Mouse (Mus musculus) midbrain, embryonic 13.5 days (tissue): Measurements from ENCODE around the gene Cyp4a14. TPM values are rescaled to one million over a fixed set of nuclear protein-coding genes. Genes with fewer than 3 reads are reported as not detected.

Source experiments
- polyA plus RNA-seq: library from polyadenylated mRNA; unstranded; fragments of >200 nt; fragmentation: Nextera tagmentation; extraction: Ambion mirVana; gene quantifications from 2 replicates; pipeline ENCODE4 v1.2.1, GENCODE M21; 2015

The Cyp4a14 gene
- polyA plus RNA-seq, 1 experiment from 2014 or later = not detected

Other genes starting within 250 kb of the Cyp4a14 start
- not detected in 2 replicates for gene Cyp4a12a, start 197.1 kb downstream of the Cyp4a14 start, polyA plus RNA-seq
- not detected in 2 replicates for gene Cyp4a12b, start 84.5 kb downstream of the Cyp4a14 start, polyA plus RNA-seq
- gene Cyp4a30b, start 43.5 kb downstream of the Cyp4a14 start, polyA plus RNA-seq = not detected in 2 replicates
- not detected in 2 replicates for gene Cyp4a10, start 22.1 kb upstream of the Cyp4a14 start, polyA plus RNA-seq
- not detected in 2 replicates for gene Cyp4a31, start 67.5 kb upstream of the Cyp4a14 start, polyA plus RNA-seq
- not detected in 2 replicates for gene Cyp4a32, start 104.8 kb upstream of the Cyp4a14 start, polyA plus RNA-seq
- gene Cyp4b1, start 151.6 kb upstream of the Cyp4a14 start, polyA plus RNA-seq = 0.12 and 0.22 TPM in 2 replicates
- 22.0 and 23.9 TPM in 2 replicates for gene Efcab14, start 241.6 kb upstream of the Cyp4a14 start, polyA plus RNA-seq